Mouse (Mus musculus): ENCODE data around the gene Lgals3bp. TPM values are rescaled to one million over a fixed set of nuclear protein-coding genes. Genes with fewer than 3 reads are reported as not detected.
A peak's percentile ranks its signal among the peaks of the same experiment; 100 is the strongest.

Lgals3bp gene
- total RNA-seq (2021), result 10 to 100 TPM; 11.1 to 14.4 TPM
- long read RNA-seq, experiment 1, transcript Lgals3bp-201 (6 exons, 2,330 nt), result major isoform, 6 of 6 reads
- long read RNA-seq, experiment 1, partial matches to known transcripts, result 0 of 6 reads
- long read RNA-seq, experiment 1, other reads (novel, unspliced or antisense), result 0 of 6 reads
- long read RNA-seq, experiment 2, transcript Lgals3bp-201 (6 exons, 2,330 nt), result major isoform, 10 of 16 reads
- long read RNA-seq, experiment 2, partial matches to known transcripts, result 2 of 16 reads
- long read RNA-seq, experiment 2, other reads (novel, unspliced or antisense), result 4 of 16 reads

DNA sequence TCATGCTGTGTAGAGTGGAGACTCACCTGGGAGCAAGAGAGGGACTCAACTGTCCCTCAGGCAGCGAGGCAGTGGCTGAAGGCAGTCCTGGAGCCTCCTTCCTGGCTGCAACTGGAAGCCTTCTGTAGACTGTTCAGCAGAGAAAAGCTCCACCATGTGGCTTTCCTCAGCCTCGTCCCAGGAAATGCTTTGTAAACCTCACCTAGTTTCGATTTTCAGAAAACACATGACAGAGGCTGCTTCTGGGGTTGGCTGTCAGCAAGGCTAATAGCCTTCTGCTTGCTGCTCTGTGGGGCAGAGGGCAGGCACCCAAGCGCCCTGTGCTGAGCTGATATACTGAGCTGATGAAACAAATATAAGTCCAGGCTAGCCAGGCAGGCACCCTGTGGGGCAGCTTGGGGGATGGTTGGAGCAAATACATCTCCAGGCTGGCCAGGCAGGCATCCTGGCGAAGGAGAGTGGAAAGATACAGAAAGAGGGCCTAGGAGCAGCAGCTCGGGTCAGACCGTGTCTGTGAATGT lies at the start of gene Lgals3bp:
TSS of gene Lgals3bp (minus strand) at position 333 of the 521 bp plus-strand sequence.
- peak; percentile 37 to 65 for DNase-seq (ENCODE audit: low spot score in 2 of 2)

DNA sequence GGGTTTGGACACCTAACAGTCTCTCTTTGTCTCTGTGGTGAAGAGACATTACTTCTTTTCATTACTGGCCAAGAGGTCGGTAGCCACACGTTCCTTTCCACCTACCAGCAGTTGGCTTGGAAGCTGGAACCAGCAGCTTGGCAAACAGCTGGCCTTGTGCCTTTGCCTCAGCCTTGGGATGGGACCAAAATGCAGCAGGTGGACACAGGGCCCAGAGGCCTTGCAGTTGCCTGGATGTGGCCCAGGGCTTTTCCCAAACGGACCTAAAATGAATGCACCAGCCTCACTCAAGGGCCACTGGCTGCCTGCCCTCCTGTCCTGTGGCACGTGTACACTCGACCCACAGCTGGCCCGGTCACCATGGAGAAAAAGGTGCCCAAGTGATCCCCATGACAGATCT lies 49.3 kb upstream of the Lgals3bp start:
- DNase-seq (ENCODE audit: low spot score in 2 of 2), result no peak

DNA sequence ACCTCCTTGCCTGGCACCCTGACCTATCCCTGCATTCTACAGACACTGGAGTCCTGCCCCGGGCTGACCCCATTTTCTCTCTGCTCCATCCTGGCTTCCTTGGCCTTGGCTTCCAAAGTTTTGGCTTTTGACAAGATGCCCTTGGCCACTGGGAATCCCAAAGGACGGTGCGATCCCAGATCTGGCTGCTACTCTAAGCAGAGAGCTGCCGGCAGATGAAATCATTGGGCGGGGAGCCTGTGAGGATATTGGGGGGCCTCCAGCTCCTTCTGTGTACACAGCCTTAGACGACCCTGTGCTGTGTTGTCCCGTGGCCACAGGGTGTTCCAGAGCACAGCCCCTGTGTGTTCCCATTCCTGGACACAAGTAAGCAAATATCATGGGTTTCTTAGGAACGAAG lies 46.5 kb upstream of the Lgals3bp start:
- no peak for DNase-seq (ENCODE audit: low spot score in 2 of 2)

DNA sequence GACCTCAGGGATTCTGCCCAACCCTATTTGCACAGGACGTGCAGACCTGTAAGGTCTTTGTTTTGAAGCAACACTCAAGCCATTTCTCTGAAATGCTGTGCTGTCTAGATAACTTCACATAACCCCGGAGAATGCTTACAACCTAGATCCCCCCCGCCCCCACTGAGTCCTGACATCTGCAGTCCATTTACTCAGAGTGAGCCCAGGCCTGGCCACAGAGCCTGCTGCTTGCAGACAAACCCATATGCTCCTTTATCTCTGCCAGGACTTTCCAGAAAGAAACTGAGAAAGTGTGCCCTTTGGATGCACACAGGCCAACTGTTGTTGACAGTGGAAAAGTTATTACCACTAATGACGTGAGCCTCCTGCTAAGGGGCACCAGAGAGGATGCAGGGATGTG lies 45.5 kb upstream of the Lgals3bp start:
- no peak for DNase-seq (ENCODE audit: low spot score in 2 of 2)

DNA sequence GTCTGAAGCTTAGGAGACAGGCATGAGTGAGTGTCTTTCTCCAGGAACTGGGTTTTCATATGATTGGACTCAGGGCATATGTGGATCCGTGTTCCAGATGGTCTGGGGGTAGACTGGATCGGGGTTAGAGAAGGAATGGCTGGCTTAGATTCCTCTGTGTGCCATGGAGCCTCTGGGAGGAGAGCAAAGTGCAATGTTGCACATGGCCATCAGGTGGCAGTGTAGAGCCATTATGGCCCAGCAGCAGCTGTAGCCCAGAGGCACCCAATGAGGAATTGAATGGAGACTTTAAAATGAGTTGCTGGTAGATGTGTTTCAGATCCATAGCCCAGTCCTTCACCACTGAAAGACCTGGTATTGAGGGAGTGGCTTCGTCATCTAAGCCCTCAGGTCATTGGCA lies 44.0 kb upstream of the Lgals3bp start:
- DNase-seq (ENCODE audit: low spot score in 2 of 2), result peak; percentile 61 to 73

DNA sequence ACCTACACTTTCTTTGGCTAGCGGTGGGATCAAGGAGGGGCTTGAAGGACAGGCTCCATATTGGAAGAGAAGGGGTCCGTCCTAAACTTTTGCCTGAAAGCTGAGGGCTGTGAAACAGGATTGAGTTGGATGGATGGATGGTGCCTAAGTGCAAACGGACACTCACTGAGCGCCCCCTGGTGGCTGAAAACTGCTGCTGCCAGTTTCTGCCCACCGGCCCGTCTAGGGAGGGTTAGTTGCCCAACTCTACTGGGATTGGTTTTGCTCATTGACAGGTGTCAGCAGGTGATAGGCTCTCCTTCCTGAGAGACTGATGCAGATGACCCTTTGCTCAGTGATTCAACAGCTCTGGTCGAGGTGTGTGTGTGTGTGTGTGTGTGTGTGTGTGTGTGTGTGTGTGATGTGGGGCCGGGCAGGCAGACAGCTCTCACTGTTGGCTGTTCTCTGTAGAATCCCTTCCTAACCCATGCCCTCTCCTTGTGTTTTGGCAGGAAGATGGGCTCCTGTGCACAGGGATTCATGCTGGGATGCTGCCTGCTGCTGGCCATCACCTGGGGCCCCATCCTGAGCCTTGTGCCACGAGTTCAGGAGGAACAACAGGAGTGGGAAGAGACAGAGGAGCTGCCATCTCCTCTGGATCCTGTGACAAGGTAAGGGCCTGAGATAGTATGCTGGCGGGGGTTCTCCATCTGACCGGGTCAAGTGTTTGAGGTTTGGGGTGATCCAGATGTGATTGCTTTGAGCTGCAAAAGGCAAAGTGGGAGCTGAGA lies 41.5 kb upstream of the Lgals3bp start:
- peak; percentile 52 to 67 for DNase-seq (ENCODE audit: low spot score in 2 of 2)

DNA sequence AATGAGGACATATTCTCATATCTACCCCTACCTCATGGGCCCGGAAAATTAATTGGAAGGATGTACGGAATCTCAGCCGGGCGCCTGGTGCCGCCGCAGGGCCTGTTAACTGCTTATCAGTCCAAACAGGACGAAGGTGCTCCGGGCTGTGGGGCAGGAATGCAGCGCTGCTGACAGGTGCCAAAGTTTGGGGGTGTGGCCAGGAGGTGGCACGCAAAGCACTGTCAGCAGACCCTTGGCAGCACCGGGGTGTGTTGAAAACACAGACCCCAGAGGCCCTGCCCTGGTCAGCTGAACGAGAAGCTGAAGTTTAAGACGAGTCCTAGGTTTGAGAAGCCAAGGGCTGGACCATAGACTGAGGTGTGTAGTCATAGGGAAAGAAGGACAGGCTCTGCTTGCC lies 40.8 kb upstream of the Lgals3bp start:
- DNase-seq (ENCODE audit: low spot score in 2 of 2), result no peak

DNA sequence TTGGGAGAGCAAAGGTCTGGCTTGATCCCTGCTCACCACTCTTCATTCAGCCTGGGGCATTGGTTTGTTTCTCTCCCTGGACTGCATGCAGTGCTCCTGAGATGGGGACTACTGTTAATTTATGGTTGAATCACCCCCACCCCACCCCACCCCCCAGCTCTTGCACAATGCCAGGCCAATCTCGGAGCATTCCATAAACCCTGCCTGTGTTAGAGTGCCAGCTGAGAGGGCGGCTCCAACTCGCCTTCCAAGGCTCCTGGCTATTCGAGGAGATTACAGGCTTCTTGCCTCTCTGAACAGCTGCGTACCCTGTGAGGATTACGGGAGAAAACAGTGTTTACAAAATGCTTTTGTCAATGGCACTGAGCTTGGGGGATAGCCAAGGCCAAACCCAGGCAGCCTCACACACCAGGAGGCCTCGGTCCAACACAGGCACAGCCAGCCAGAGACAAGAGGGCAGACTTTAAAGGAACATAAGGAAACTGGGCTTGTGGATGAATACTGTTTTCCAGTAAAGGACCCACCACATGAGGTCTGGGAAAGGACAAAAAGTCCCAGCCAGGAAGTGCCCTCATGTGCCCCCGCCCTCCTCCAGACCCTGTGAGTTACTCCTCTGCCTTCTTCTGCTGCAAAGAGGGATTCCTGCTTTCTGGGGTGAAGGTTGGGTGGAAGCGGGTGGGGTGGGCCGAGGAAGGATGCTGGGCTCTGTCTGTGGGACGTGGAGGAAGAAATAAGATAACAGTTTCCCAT lies 36.9 kb upstream of the Lgals3bp start:
- DNase-seq (ENCODE audit: low spot score in 2 of 2), result peak in 1 of 2 experiments; percentile 49

DNA sequence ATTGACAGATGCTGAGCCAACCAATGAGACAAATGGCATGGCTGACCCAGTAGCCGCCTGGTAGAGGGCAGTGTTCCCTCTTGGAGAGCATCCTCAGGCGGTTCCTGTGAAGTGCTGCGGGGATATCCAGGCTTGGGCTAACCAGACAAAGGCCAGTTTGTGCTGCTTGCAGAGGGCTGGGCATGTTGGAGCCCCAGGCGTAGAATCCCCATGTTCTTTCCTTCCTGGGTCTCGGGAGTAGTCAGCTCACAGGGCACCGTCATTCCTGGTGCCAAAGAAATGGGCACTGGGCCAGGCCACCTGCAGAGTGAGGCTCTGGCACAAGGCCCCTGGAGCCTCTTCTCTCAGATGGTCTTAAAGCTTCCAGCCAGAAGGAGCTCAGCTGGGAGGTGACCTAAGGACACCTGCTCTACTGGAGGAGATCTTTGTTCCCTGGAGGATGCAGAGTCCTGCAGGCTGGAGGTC lies 34.6 kb upstream of the Lgals3bp start:
- DNase-seq (ENCODE audit: low spot score in 2 of 2), result peak; percentile 41 to 59

DNA sequence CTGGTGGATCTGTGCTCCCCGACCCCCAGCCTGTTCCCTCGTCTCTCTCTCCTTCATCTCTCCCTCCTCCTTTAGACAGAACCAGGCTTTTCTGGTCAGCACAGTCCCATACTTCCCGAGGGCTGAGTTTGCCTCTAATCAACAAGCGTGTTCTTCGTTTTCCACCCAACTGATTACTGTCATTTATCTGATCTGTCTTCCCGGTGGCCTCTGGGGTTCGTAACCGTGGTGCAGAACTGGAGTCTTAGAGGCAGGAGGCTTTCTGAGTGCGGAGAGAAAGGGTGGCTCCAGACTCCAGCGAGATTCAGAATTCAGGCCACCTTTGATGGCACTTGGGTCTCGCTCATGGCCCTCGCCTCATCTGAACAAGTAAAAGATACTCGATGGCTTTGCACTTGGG lies 32.2 kb upstream of the Lgals3bp start:
- no peak for DNase-seq (ENCODE audit: low spot score in 2 of 2)

DNA sequence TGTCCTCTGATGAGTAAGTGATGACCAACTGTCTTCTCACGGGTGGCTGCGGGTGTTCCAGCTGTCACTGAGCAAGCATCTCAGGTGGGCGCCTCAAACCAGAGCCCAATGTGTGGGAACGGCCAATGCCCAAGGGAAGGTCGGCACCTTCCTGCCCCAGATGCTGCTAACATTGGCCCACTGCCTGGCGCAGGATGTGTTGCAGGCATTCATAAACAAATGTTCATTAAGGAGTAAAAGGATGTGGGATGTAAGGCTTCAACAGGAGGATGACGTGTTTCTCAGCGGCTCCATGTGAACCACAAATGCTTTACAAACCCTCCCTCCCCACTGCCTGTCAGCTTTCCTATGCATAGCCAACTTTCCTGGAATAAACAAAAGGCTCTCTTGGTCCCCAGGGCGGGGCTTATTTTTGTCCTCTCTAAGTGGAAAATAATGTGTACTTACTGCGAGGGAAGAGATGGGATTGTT lies 31.5 kb upstream of the Lgals3bp start:
- no peak for DNase-seq (ENCODE audit: low spot score in 2 of 2)

DNA sequence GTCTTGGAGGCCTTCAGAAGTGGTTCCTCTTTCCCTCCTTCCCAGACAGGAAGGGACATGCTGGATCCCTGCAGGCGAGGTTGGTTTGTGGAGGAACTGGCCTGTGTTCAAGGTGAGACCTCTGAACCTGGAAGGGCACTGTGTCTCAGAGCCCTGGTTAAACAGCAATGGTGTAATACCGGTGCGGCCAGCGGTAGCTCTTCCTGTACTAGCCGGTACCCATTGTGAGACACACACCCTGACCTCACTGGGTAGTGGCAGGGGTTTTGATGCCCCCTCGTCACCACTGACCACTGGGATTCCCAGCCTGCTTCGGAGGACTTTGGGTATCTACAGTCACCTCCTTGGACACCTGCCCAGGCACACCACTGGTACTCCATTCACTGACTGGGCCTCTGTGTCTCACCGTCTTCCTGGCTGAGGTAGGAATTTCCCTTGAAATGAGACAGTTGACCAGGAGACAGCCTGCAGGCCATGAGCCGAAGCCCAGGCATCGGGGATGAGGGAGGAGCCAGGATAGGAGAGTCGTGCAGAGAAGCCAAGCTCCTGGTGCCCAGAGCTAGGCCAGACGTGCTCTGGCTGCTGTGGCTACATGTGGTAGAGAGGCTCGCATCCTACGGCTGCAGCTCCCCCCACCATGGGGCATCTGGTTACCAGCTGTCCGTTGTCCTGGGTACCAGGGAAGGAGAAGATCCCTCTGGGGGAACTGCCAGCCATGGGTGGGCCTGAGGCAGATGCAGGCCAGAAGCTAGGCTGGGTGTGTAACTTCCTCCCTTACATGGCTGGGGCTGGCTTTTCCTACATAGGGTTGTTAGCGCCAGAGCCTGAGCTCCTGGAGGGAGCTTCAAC lies 29.4 kb upstream of the Lgals3bp start:
- no peak for DNase-seq (ENCODE audit: low spot score in 2 of 2)

DNA sequence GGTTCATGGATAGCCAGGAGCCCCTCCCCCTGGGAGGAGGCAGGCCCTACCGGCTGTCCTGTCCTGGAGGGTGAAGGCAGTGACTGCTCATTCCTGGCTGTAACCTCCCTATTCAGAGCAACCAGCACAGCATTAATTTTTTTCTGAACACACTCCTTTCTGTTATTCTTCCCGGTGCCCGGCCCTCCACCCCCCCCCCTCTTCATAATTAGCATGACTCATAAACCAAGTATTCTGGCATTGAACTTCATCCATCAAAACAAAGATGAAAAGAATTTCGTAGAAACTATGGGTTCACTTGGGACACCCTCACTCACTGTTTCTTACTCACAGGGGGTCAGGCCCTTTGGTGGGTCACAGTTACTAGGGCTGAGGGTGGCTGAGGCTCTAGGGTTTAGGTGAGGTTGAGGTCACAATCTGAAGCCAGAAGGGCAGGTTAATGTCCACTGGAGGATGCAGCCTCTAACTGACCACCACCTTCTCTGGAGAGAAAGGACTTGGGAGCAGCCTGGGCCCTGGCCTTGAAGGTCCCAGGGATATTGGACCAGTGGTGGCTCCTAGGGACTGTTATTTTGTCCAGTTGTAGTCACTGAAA lies 28.5 kb upstream of the Lgals3bp start:
- no peak for DNase-seq (ENCODE audit: low spot score in 2 of 2)

DNA sequence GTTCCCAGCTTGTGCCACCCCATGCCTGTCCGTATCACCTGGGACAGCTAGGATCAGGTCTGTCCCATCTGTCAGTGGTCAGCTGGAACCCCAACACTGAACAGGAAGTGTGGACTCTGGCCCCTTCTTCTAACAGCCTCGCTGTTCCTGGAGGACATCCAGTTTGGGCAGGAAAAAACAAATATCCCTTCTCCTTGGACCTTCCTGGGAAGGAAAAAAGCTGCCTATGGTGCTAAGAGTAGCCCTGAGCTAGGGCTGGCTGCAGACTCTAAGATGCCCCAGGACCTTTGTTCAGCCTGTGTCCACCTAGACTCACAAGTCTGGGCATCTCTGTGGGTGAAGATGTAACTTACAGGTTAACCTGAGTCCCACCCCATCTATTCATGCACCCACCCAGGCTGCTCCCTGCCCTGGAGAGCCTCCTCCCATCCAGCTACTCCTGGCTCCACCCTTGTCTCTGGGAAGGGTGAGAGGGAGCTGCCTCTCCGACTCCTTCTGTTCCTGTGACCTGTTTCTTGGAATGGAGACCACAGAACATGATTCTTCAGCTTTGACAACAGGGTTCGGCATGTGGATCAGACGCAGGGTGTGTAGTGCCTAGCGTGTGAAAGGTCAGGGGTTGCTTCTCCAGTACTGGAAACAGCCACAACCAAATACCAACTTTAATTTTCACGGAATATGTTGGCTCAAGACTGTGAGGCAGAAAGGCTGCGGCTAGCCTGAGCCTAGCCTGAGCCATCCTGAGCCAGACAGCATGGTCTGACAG lies 27.2 kb upstream of the Lgals3bp start:
- DNase-seq (ENCODE audit: low spot score in 2 of 2), result no peak

DNA sequence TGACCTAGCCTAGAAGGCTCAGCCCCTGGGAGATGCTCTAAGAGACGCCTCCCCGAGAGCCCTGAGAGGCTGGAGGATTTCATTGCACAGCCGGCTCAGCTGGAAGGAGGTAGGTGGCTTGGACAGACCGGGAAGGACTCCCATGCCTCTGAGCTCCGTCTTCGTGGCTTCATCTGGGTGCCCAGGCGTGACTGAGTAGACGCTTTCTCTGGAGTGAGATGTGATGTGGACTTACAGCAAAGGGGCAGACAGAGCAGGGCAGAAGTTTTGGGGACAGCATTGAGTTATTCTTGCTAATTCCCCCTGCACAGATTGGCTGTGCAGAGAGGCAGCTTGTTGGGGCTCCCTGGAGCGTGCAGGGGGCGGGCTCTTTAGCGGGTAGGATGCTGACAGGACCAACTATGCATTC lies 26.6 kb upstream of the Lgals3bp start:
- no peak for DNase-seq (ENCODE audit: low spot score in 2 of 2)

DNA sequence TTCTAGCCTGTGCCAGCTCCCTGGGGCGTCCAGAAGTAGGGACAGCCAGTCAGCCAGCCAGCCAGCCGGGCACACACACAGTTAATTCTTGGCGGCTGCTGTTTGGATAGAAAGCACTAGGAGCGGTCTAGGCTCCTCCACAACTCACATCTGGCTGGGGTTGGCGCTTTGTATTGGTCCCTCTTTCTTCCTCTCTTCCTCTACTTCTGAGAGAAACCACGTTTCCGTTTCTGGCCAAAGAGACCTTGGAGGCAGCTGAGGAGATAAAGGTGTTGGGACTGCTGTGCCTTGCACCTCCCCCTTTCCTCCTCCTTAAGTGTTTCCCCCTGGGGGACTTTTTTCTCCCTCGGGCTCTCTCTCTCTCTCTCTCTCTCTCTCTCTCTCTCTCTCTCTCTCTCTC lies 26.1 kb upstream of the Lgals3bp start, which contains the start of gene C1qtnf1:
TSS of gene C1qtnf1 (plus strand) at position 218 of the 400 bp plus-strand sequence.
- DNase-seq (ENCODE audit: low spot score in 2 of 2), result no peak

DNA sequence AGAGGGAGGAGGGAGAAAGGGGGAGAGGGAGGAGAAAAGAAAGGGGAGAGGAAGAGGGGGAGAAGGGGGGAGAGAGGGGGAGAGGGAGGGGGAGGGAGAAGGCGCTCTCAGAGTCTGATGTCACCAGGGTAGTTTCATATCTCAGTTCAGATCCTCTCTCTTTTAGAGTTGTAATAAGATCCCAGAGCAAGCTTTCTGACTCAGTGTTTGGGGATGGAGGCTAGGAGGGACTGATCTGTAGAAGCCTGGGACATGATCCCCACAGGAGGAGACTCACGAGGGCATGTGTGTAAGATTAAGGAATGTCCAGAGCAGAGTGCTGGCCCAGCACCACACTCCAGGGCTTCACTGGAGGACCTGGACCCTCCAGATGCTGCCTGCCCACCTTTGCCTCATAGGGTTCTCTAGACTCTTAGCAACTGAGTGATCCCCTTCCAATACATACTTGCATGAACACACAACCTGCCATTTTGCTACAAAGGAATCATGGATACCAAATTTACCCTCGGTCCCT lies 25.4 kb upstream of the Lgals3bp start:
- DNase-seq (ENCODE audit: low spot score in 2 of 2), result no peak

DNA sequence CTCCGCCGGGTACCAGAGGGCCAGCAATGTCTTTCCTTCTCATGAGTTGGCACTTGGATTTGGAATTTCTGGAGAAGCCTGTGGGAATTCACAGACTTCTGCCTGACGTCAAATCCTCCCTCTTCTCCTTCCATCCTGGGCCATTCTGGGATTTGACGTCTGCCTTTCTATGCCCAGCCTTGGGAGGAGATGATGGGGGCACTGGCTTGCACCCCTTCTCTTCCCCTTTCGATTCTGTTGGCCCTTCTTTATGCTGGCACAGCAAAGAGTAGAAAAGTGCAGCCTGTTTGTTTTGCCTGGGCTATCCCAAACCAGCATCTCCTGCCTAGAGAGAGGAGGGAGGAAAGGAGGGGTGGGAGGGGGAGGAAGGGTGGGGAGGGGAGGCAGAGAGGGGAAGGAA lies 24.9 kb upstream of the Lgals3bp start:
- no peak for DNase-seq (ENCODE audit: low spot score in 2 of 2)
